Mouse (Mus musculus) cerebellum, adult 2 months (tissue): ENCODE measurements around the gene Olfr463. TPM values are rescaled to one million over a fixed set of nuclear protein-coding genes. Genes with fewer than 3 reads are reported as not detected.

ENCODE experiments used
- DNase-seq, 2 experiments: peaks; one replicate each; pipeline ENCODE4 v3.0.0; 2021
- H3K27ac ChIP-seq: fragments of 200-500 bp; 2 replicates; pipeline ENCODE4 v1.5.1; 2012; ENCODE audit warnings: low read length, control low read depth, inconsistent platforms; ENCODE audit not compliant: insufficient read depth
- H3K27me3 ChIP-seq: fragments of 200-500 bp; 2 replicates; pipeline ENCODE4 v1.6.1; 2012; ENCODE audit warnings: inconsistent platforms, mild to moderate bottlenecking, low read length, moderate library complexity; ENCODE audit not compliant: control insufficient read depth, insufficient read depth
- H3K4me1 ChIP-seq: fragments of 200-500 bp; 2 replicates; pipeline ENCODE4 v1.6.1; 2011; ENCODE audit warnings: low read length; ENCODE audit not compliant: control insufficient read depth, insufficient read depth
- H3K4me3 ChIP-seq: fragments of 200-500 bp; replicated peaks from 2 replicates; pipeline ENCODE3; 2011; ENCODE audit warnings: mild to moderate bottlenecking, low read depth, low read length, control low read depth; ENCODE audit not compliant: insufficient read depth
- CTCF ChIP-seq: fragments of 200-500 bp; IDR thresholded peaks from 2 replicates; pipeline ENCODE4 v1.5.1; 2011; ENCODE audit warnings: low read depth, mild to moderate bottlenecking, control low read depth, low read length, moderate library complexity, borderline replicate concordance; ENCODE audit not compliant: insufficient read depth
- POLR2A ChIP-seq: fragments of 200-500 bp; IDR thresholded peaks from 2 replicates; pipeline ENCODE4 v1.6.1; 2011; ENCODE audit warnings: low read length, control low read depth, borderline replicate concordance; ENCODE audit not compliant: insufficient read depth
- WGBS: fragments of 180-500 bp; shearing (Covaris S2); methylation state at CpG from one replicate; pipeline ENCODE4 v1.1.7; 2018; 5-methylcytosine and 5-hydroxymethylcytosine counted together
- polyA plus RNA-seq: library from polyadenylated mRNA; depleted of rRNA; stranded (reverse); fragments of >200 nt; gene quantifications from 2 replicates; pipeline ENCODE4 v1.2.3, GENCODE M21; 2012; rRNA removed

Gene Olfr463
- polyA plus RNA-seq = not detected in 2 replicates

DNA sequence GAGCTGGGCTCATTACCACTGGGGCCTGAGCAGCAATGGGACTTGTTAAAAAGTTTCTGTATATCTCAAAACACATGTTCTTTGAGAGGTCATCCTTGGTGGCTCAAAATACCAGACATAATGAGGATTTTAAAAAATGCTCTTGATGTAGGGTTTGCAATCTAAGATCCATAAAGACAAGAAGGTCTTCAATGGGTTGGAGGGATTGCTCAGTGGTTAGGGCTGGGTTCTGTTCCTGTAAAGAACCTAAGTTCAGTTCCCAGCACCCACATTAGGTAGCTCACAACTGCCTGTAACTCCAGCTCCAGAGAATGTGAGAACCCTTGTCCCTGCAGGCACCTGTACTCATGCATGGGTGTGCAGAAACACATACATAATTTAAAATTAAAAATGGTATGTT, at the start of gene Olfr463:
Olfr463 (minus strand) TSS at position 101 of the 400 bp plus-strand sequence.
- no peaks in the 10 kb centered on the region for H3K27me3 ChIP-seq
- DNase-seq = no peak
- H3K4me3 ChIP-seq = no peak within 1 kb of the TSS
- TF ChIP-seq POLR2A = no peak
- TF ChIP-seq CTCF = no peak
- H3K4me1 ChIP-seq = no peaks in the 10 kb centered on the region
- no peak within 1 kb of the TSS for H3K27ac ChIP-seq

DNA sequence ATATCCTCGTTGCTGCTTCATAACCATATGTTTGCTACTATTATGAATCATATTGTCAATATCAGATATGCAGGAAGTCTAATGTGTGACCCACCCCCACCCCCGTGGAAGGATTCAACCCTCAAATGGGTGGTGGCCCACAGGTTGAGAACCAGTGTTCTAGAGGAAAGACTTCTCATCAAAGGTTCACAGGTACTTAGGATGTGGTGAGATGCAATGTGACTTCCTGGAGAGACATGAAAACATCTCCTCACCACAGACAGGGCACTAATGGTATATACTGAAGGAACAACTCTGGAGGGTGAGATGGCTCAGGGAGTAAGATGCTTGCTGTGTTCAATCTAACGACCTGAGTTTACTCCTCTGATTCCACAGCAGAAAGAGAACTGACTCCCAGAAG, 38.3 kb upstream of the Olfr463 start:
- 76% methylated on average over 3 of the region's 3 CpGs for WGBS
- no peak overlapping the region for H3K4me3 ChIP-seq
- DNase-seq = no peak
- no peaks in the 10 kb centered on the region for H3K27me3 ChIP-seq
- TF ChIP-seq CTCF (no peak), POLR2A (no peak)
- no peak overlapping the region for H3K27ac ChIP-seq
- H3K4me1 ChIP-seq = no peaks in the 10 kb centered on the region

- no peaks in the 10 kb centered on the region for H3K27me3 ChIP-seq
- no peaks in the 10 kb centered on the region for H3K4me1 ChIP-seq
- H3K27ac ChIP-seq = no peak overlapping the region
- H3K4me3 ChIP-seq = no peak overlapping the region
- no peak for TF ChIP-seq CTCF
- TF ChIP-seq POLR2A = no peak
- 15% methylated on average over 2 of the region's 2 CpGs for WGBS
- no peak for DNase-seq
Measured at GRCm38 (mm10) chr11:87933731-87934130, 36.5 kb upstream of the Olfr463 start.

DNA sequence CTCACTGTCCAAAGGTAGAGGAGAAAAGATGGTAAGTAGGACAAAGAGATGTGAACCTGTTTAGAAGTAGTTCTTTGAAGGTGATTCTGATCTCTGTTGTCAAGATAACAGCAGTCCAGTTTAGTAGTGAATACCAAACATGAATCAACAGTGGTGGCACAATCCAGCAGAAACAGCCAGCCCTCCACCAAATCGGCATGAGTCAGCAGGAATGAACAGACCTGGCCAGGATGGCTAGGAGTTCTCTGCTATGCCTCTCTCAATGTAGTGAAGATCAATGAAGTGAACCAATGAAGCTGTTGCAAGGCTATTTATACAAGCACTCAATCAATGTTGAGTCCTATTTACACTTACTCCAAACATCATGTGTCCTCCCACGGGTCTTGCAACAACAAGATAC, 33.2 kb upstream of the Olfr463 start:
- WGBS = 95% methylated on average over 2 of the region's 2 CpGs
- TF ChIP-seq POLR2A = no peak
- TF ChIP-seq CTCF = no peak
- no peaks in the 10 kb centered on the region for H3K4me1 ChIP-seq
- no peaks in the 10 kb centered on the region for H3K27me3 ChIP-seq
- H3K4me3 ChIP-seq = no peak overlapping the region
- no peak overlapping the region for H3K27ac ChIP-seq
- DNase-seq = no peak

GRCm38 (mm10) chr11:87920966-87921365, 23.8 kb upstream of the Olfr463 start, which contains the start of gene Olfr464:
TSS of gene Olfr464 (minus strand) at chr11:87920967.
- no peaks in the 10 kb centered on the region for H3K27me3 ChIP-seq
- no peak within 1 kb of the TSS for H3K27ac ChIP-seq
- 37% methylated on average over 5 of the region's 5 CpGs for WGBS
- DNase-seq = no peak
- no peak within 1 kb of the TSS for H3K4me3 ChIP-seq
- no peak for TF ChIP-seq CTCF
- TF ChIP-seq POLR2A = no peak
- H3K4me1 ChIP-seq = no peaks in the 10 kb centered on the region

- Histone ChIP-seq H3K4me1 (no peaks in the 10 kb centered on the region), H3K4me3 (no peak overlapping the region), H3K27ac (no peak overlapping the region), H3K27me3 (no peaks in the 10 kb centered on the region)
- no peak for TF ChIP-seq POLR2A
- TF ChIP-seq CTCF = no peak
- 61% methylated on average over 2 of the region's 2 CpGs for WGBS
- DNase-seq = no peak
Measured at GRCm38 (mm10) chr11:87920301-87920700, 23.1 kb upstream of the Olfr463 start.

GRCm38 (mm10) chr11:87916005-87916404, 18.8 kb upstream of the Olfr463 start:
- 89% methylated on average over 1 of the region's 1 CpGs for WGBS

GRCm38 (mm10) chr11:87904331-87904730, 7.1 kb upstream of the Olfr463 start:
- Histone ChIP-seq H3K4me3 (no peak overlapping the region), H3K27me3 (no peaks in the 10 kb centered on the region), H3K27ac (no peak overlapping the region), H3K4me1 (no peaks in the 10 kb centered on the region)
- no peak for DNase-seq
- 83% methylated on average over 3 of the region's 3 CpGs for WGBS
- no peak for TF ChIP-seq POLR2A
- TF ChIP-seq CTCF = no peak

More at GRCm38 (mm10) chr11:87916005-87916404, 18.8 kb upstream of the Olfr463 start:
- no peak overlapping the region for H3K4me3 ChIP-seq
- no peaks in the 10 kb centered on the region for H3K27me3 ChIP-seq
- no peaks in the 10 kb centered on the region for H3K4me1 ChIP-seq
- no peak for TF ChIP-seq POLR2A
- TF ChIP-seq CTCF = no peak
- no peak for DNase-seq
- H3K27ac ChIP-seq = no peak overlapping the region
